Mouse (Mus musculus): ENCODE results near the gene Pax6. TPM values are rescaled to one million over a fixed set of nuclear protein-coding genes. Genes with fewer than 3 reads are reported as not detected.
A peak's percentile ranks its signal among the peaks of the same experiment; 100 is the strongest.

Gene Pax6
- polyA plus RNA-seq, 1 experiment from 2014 or later: 0.38 TPM

GRCm38 (mm10) chr2:105705320-105705719, 36.6 kb downstream of the Pax6 start:
- Histone ChIP-seq H3K36me3 (ENCODE audit: insufficient read depth, low read length) (no peaks in the 10 kb centered on the region), H3K4me3 (replicated peaks; ENCODE audit: low read depth, low read length) (no peak overlapping the region), H3K4me1 (replicated peaks; ENCODE audit: insufficient read depth, low read length) (no peaks in the 10 kb centered on the region), H3K27me3 (ENCODE audit: insufficient read depth, low read length) (no peaks in the 10 kb centered on the region), H3K27ac (no peak overlapping the region), H3K9me3 (replicated peaks; ENCODE audit: low read length) (no peaks in the 10 kb centered on the region), H3K9ac (ENCODE audit: low read depth, low read length) (no peak overlapping the region), H3K4me2 (ENCODE audit: low read length) (no peak overlapping the region)
- 69% methylated on average over 2 of the region's 2 CpGs for WGBS
- ATAC-seq (replicated peaks; ENCODE audit: low FRiP score, low read depth): no peak
- DNase-seq (ENCODE audit: low spot score): no peak
- no peak for TF ChIP-seq CTCF (IDR thresholded peaks at IDR 0.05; ENCODE audit: low read depth)

GRCm38 (mm10) chr2:105709126-105709525, 40.4 kb downstream of the Pax6 start:
- Histone ChIP-seq H3K27ac (no peak overlapping the region), H3K9me3 (replicated peaks; ENCODE audit: low read length) (no peaks in the 10 kb centered on the region), H3K36me3 (ENCODE audit: insufficient read depth, low read length) (no peaks in the 10 kb centered on the region), H3K27me3 (ENCODE audit: insufficient read depth, low read length) (no peaks in the 10 kb centered on the region), H3K4me2 (ENCODE audit: low read length) (no peak overlapping the region), H3K4me3 (replicated peaks; ENCODE audit: low read depth, low read length) (no peak overlapping the region), H3K9ac (ENCODE audit: low read depth, low read length) (no peak overlapping the region), H3K4me1 (replicated peaks; ENCODE audit: insufficient read depth, low read length) (no peaks in the 10 kb centered on the region)
- TF ChIP-seq CTCF (IDR thresholded peaks at IDR 0.05; ENCODE audit: low read depth): no peak
- 78% methylated on average over 3 of the region's 3 CpGs for WGBS
- ATAC-seq (replicated peaks; ENCODE audit: low FRiP score, low read depth) (no peak), DNase-seq (ENCODE audit: low spot score) (no peak)

DNA sequence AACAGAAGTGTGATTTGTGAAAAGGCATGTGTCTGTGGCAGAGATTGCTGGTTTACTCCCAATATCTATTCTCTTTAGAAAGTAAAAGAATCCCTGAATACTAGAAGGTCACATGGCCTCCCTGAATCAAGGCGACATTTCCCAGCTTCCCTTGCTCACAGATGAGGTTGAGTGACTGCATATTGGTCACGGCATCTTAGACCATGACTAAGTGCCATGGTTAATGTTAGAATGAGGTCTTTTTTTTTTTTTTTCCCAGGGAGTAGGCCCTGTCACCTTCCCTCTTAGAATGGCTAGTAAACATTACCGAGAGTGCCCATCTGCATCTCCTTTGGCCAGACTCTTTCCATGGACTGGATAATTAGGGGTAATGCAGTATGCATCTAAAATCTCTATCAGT, 41.8 kb downstream of the Pax6 start:
- H3K27ac ChIP-seq: no peak overlapping the region
- peak; percentile 75; the same call in 1 of the 2 replicates for ATAC-seq (replicated peaks; ENCODE audit: low FRiP score, low read depth)
- DNase-seq (ENCODE audit: low spot score): no peak
- TF ChIP-seq CTCF (IDR thresholded peaks at IDR 0.05; ENCODE audit: low read depth): no peak
- H3K4me2 ChIP-seq (ENCODE audit: low read length): no peak overlapping the region
- no peaks in the 10 kb centered on the region for H3K9me3 ChIP-seq (replicated peaks; ENCODE audit: low read length)
- no peaks in the 10 kb centered on the region for H3K27me3 ChIP-seq (ENCODE audit: insufficient read depth, low read length)
- no peaks in the 10 kb centered on the region for H3K4me1 ChIP-seq (replicated peaks; ENCODE audit: insufficient read depth, low read length)
- WGBS: 55% methylated on average over 3 of the region's 3 CpGs
- H3K4me3 ChIP-seq (replicated peaks; ENCODE audit: low read depth, low read length): no peak overlapping the region
- H3K36me3 ChIP-seq (ENCODE audit: insufficient read depth, low read length): no peaks in the 10 kb centered on the region
- no peak overlapping the region for H3K9ac ChIP-seq (ENCODE audit: low read depth, low read length)

GRCm38 (mm10) chr2:105715409-105716115, 46.9 kb downstream of the Pax6 start:
- DNase-seq (ENCODE audit: low spot score) (peak; percentile 4), ATAC-seq (replicated peaks; ENCODE audit: low FRiP score, low read depth) (no peak)
- no peak overlapping the region for H3K4me2 ChIP-seq (ENCODE audit: low read length)
- no peaks in the 10 kb centered on the region for H3K4me1 ChIP-seq (replicated peaks; ENCODE audit: insufficient read depth, low read length)
- no peak overlapping the region for H3K9ac ChIP-seq (ENCODE audit: low read depth, low read length)
- H3K9me3 ChIP-seq (replicated peaks; ENCODE audit: low read length): no peaks in the 10 kb centered on the region
- no peaks in the 10 kb centered on the region for H3K36me3 ChIP-seq (ENCODE audit: insufficient read depth, low read length)
- no peak for TF ChIP-seq CTCF (IDR thresholded peaks at IDR 0.05; ENCODE audit: low read depth)
- whole genome bisulfite sequencing: 52% methylated on average over 8 of the region's 8 CpGs
- no peak overlapping the region for H3K27ac ChIP-seq
- no peaks in the 10 kb centered on the region for H3K27me3 ChIP-seq (ENCODE audit: insufficient read depth, low read length)
- H3K4me3 ChIP-seq (replicated peaks; ENCODE audit: low read depth, low read length): no peak overlapping the region

- Histone ChIP-seq H3K36me3 (ENCODE audit: insufficient read depth, low read length) (no peaks in the 10 kb centered on the region), H3K4me3 (replicated peaks; ENCODE audit: low read depth, low read length) (no peak overlapping the region), H3K4me2 (ENCODE audit: low read length) (no peak overlapping the region), H3K27ac (no peak overlapping the region), H3K4me1 (replicated peaks; ENCODE audit: insufficient read depth, low read length) (no peaks in the 10 kb centered on the region), H3K9ac (ENCODE audit: low read depth, low read length) (no peak overlapping the region), H3K9me3 (replicated peaks; ENCODE audit: low read length) (no peaks in the 10 kb centered on the region), H3K27me3 (ENCODE audit: insufficient read depth, low read length) (no peaks in the 10 kb centered on the region)
- ATAC-seq (replicated peaks; ENCODE audit: low FRiP score, low read depth) (no peak), DNase-seq (ENCODE audit: low spot score) (peak; percentile 4)
- TF ChIP-seq CTCF (IDR thresholded peaks at IDR 0.05; ENCODE audit: low read depth): no peak
- WGBS: 63% methylated on average over 9 of the region's 9 CpGs
Measured at GRCm38 (mm10) chr2:105726657-105727056, 58.0 kb downstream of the Pax6 start.

DNA sequence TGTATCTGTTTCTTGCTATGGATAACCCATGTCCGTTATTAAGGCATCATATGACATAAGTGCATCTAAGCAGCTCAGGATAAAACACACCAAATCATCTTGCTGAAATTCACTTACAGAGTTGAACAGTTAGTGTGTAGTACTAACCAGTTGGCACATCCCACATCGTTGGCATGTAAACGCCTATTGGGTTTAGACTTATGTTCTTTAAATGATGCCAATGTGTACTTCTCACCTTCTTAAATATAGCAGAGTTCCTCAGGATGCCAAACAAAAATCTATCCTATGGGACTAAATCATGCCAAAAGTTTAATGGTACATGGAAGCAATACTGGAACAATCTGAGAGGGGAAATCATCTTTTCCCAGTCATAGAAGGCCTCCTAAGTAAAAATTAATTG, 62.0 kb downstream of the Pax6 start:
- H3K4me1 ChIP-seq (replicated peaks; ENCODE audit: insufficient read depth, low read length): no peaks in the 10 kb centered on the region
- no peak overlapping the region for H3K4me2 ChIP-seq (ENCODE audit: low read length)
- WGBS: 96% methylated on average over 3 of the region's 3 CpGs
- H3K4me3 ChIP-seq (replicated peaks; ENCODE audit: low read depth, low read length): no peak overlapping the region
- no peak overlapping the region for H3K9ac ChIP-seq (ENCODE audit: low read depth, low read length)
- no peaks in the 10 kb centered on the region for H3K27me3 ChIP-seq (ENCODE audit: insufficient read depth, low read length)
- no peak for DNase-seq (ENCODE audit: low spot score)
- TF ChIP-seq CTCF (IDR thresholded peaks at IDR 0.05; ENCODE audit: low read depth): no peak
- no peaks in the 10 kb centered on the region for H3K36me3 ChIP-seq (ENCODE audit: insufficient read depth, low read length)
- no peaks in the 10 kb centered on the region for H3K9me3 ChIP-seq (replicated peaks; ENCODE audit: low read length)
- no peak overlapping the region for H3K27ac ChIP-seq
- ATAC-seq (replicated peaks; ENCODE audit: low FRiP score, low read depth): no peak

DNA sequence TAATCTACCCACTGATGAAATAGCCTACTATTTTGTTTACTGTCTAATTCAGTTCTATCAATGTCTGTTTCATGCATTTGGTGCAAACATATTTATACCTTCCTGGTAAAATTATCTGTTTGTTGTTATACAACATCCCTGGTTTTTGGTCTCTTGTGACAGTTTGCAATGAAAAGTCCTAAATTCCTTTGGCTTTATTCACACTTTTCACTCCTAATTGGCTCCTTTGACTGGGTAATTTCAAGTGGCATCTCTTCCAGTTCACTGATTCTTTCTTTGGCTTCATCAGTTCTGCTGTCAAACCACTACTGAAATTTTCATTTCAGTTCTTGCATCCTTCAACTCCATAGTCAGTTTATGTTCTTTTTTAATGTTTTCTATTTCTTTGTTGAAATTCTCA, 67.5 kb downstream of the Pax6 start:
- H3K9ac ChIP-seq (ENCODE audit: low read depth, low read length): no peak overlapping the region
- H3K36me3 ChIP-seq (ENCODE audit: insufficient read depth, low read length): no peaks in the 10 kb centered on the region
- H3K27me3 ChIP-seq (ENCODE audit: insufficient read depth, low read length): no peaks in the 10 kb centered on the region
- no peak for TF ChIP-seq CTCF (IDR thresholded peaks at IDR 0.05; ENCODE audit: low read depth)
- no peak for DNase-seq (ENCODE audit: low spot score)
- no peak overlapping the region for H3K4me2 ChIP-seq (ENCODE audit: low read length)
- ATAC-seq (replicated peaks; ENCODE audit: low FRiP score, low read depth): no peak
- H3K4me1 ChIP-seq (replicated peaks; ENCODE audit: insufficient read depth, low read length): no peaks in the 10 kb centered on the region
- no peaks in the 10 kb centered on the region for H3K9me3 ChIP-seq (replicated peaks; ENCODE audit: low read length)
- H3K27ac ChIP-seq: no peak overlapping the region
- H3K4me3 ChIP-seq (replicated peaks; ENCODE audit: low read depth, low read length): no peak overlapping the region

Data from kidney, postnatal 0 days (tissue).